Mouse (Mus musculus) stomach, postnatal 0 days (tissue): ENCODE data around the gene Pknox2.

Experiments used
- CTCF ChIP-seq: IDR thresholded peaks from 2 replicates; pipeline ENCODE4 v1.5.1; 2016; ENCODE audit warnings: antibody characterized with exemption, low read depth, mild to moderate bottlenecking, moderate library complexity
- EP300 ChIP-seq: optimal IDR thresholded peaks from 2 replicates; pipeline ENCODE3; 2016; ENCODE audit warnings: antibody characterized with exemption

GRCm38 (mm10) chr9:37121761-37122331 is 25.4 kb downstream of the Pknox2 start:
- no peak for TF ChIP-seq CTCF
- no peak for TF ChIP-seq EP300
